Mouse (Mus musculus) liver, embryonic 14.5 days (tissue): Measurements from ENCODE around the gene Nsmce4a. TPM values are rescaled to one million over a fixed set of nuclear protein-coding genes. Genes with fewer than 3 reads are reported as not detected.
"Not testable (repeated sequence)": the region's sequence is repeated elsewhere in the genome, so short reads cannot be mapped to it uniquely, and the experiment has no call there.

Source experiments
- ATAC-seq: fragments of 200-750 bp; cut with Nextera tagmentation; 2 replicates; pipeline ENCODE4 v1.8.0; 2017; ENCODE audit warnings: moderate number of reproducible peaks, mild to moderate bottlenecking, moderate library complexity; ENCODE audit not compliant: insufficient read depth
- DNase-seq, 3 experiments: peaks; one replicate each; pipeline ENCODE4 v3.0.0-alpha.2; 2012 to 2013; ENCODE audit warnings: low read depth in 3 of 3, low spot score in 3 of 3
- H3K27ac ChIP-seq: fragments of 300-500 bp; sonication (generic); 2 replicates; pipeline ENCODE4 v1.5.1; 2014; ENCODE audit warnings: moderate library complexity, mild to moderate bottlenecking, control low read depth, inconsistent platforms
- H3K27me3 ChIP-seq: fragments of 300-500 bp; sonication (generic); 2 replicates; pipeline ENCODE4 v1.6.1; 2014; ENCODE audit warnings: mild to moderate bottlenecking, low read length, moderate library complexity; ENCODE audit not compliant: control insufficient read depth, insufficient read depth
- H3K36me3 ChIP-seq: fragments of 300-500 bp; sonication (generic); replicated peaks from 2 replicates; pipeline ENCODE4 v1.6.1; 2014; ENCODE audit warnings: low read depth; ENCODE audit not compliant: control insufficient read depth, insufficient read depth
- H3K4me1 ChIP-seq, 2 experiments: fragments of 200-500 bp in 1 of 2; fragments of 300-500 bp in 1 of 2; sonication (generic) in 1 of 2; replicated peaks; 2 replicates each; pipeline ENCODE4 v1.6.1; 2012 to 2014; ENCODE audit warnings: antibody characterized with exemption in 1 of 2, inconsistent platforms in 1 of 2, low read length in 1 of 2; ENCODE audit not compliant: control insufficient read depth in 2 of 2, insufficient read depth in 2 of 2
- H3K4me2 ChIP-seq: fragments of 300-500 bp; sonication (generic); 2 replicates; pipeline ENCODE4 v1.6.1; 2014; ENCODE audit warnings: low read depth, mild to moderate bottlenecking, control low read depth, moderate library complexity
- H3K4me3 ChIP-seq, 2 experiments: fragments of 200-500 bp in 1 of 2; fragments of 300-500 bp in 1 of 2; sonication (generic) in 1 of 2; 2 replicates each; pipeline ENCODE4 v1.5.1; 2012 to 2014; ENCODE audit warnings: low read depth in 2 of 2, low read length in 2 of 2, mild to moderate bottlenecking in 2 of 2, control low read depth in 1 of 2, inconsistent platforms in 1 of 2, moderate library complexity in 1 of 2; ENCODE audit not compliant: insufficient read depth in 1 of 2
- H3K9ac ChIP-seq: fragments of 300-500 bp; sonication (generic); replicated peaks from 2 replicates; pipeline ENCODE4 v1.6.1; 2014; ENCODE audit warnings: mild to moderate bottlenecking, control low read depth, moderate library complexity
- H3K9me3 ChIP-seq: fragments of 300-500 bp; sonication (generic); 2 replicates; pipeline ENCODE4 v1.6.1; 2016; ENCODE audit warnings: low read length, mixed read lengths; ENCODE audit not compliant: control insufficient read depth
- CTCF ChIP-seq: IDR thresholded peaks from 2 replicates; pipeline ENCODE4 v1.5.1; 2016; ENCODE audit warnings: antibody characterized with exemption, low read depth, control low read depth
- EP300 ChIP-seq: IDR thresholded peaks from 2 replicates; pipeline ENCODE4 v1.6.1; 2016; ENCODE audit warnings: antibody characterized with exemption, low read depth
- WGBS: fragments of 180-500 bp; shearing (Covaris S2); extraction: QIAGEN DNeasy Blood & Tissue Kit; methylation state at CpG from one replicate; pipeline ENCODE4 v1.1.7; 2014; ENCODE audit not compliant: insufficient replicate concordance; 5-methylcytosine and 5-hydroxymethylcytosine counted together
- polyA plus RNA-seq, 2 experiments: library from polyadenylated mRNA; depleted of rRNA in 1 of 2; stranded (reverse) in 1 of 2; unstranded in 1 of 2; fragments of >200 nt; fragmentation: Nextera tagmentation in 1 of 2; extraction: Ambion mirVana in 1 of 2; gene quantifications; 2 replicates each; pipeline versions ENCODE4 v1.2.1 to v1.2.3; 2012 to 2014

Gene Nsmce4a
- polyA plus RNA-seq, 2 experiments, result 53.2 to 115 TPM

- DNase-seq (no peak), ATAC-seq (no peak)
- Histone ChIP-seq H3K4me2 (no peak overlapping the region), H3K9ac (no peak overlapping the region), H3K27me3 (no peaks in the 10 kb centered on the region), H3K27ac (no peak overlapping the region), H3K9me3 (no peaks in the 10 kb centered on the region), H3K36me3 (no peaks in the 10 kb centered on the region), H3K4me1 (no peaks in the 10 kb centered on the region), H3K4me3 (no peak overlapping the region)
- no peak for TF ChIP-seq CTCF
- TF ChIP-seq EP300, result no peak
- 56% methylated on average over 2 of the region's 2 CpGs for WGBS
Observed at GRCm38 (mm10) chr7:130600546-130600945, 27.6 kb upstream of the Nsmce4a start.

GRCm38 (mm10) chr7:130600074-130600473 is 27.2 kb upstream of the Nsmce4a start:
- H3K4me2 ChIP-seq, result no peak overlapping the region
- TF ChIP-seq CTCF, result no peak
- TF ChIP-seq EP300, result no peak
- H3K4me3 ChIP-seq, result no peak overlapping the region
- ATAC-seq (no peak), DNase-seq (no peak)
- H3K4me1 ChIP-seq, result no peaks in the 10 kb centered on the region
- no peaks in the 10 kb centered on the region for H3K27me3 ChIP-seq
- no peaks in the 10 kb centered on the region for H3K36me3 ChIP-seq
- no peak overlapping the region for H3K9ac ChIP-seq
- 45% methylated on average over 3 of the region's 3 CpGs for WGBS
- no peaks in the 10 kb centered on the region for H3K9me3 ChIP-seq
- H3K27ac ChIP-seq, result no peak overlapping the region

DNA sequence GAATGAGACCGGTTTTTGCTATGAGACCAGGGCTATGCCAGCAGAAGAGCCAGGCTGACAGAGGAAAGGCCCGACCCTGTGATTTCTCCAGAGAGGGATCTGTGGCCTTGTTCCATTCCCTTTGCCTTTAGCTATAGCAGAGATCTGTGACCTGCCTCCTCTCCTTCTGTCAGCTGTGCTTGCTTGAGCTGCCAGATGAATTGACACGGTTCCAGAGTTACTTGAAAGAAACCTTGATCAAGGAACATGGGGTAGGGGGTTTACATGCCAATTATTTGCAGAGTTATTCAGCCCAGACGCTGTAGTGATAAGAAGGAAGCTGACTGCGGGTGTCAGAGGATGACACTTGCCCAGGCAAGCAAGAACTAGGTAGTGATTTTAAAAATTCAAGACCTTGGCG is 24.6 kb upstream of the Nsmce4a start:
- H3K9ac ChIP-seq, result no peak overlapping the region
- no peak for DNase-seq
- no peak overlapping the region for H3K4me2 ChIP-seq
- no peak overlapping the region for H3K4me3 ChIP-seq
- no peaks in the 10 kb centered on the region for H3K36me3 ChIP-seq
- no peak overlapping the region for H3K27ac ChIP-seq
- WGBS, result 47% methylated on average over 6 of the region's 6 CpGs
- H3K27me3 ChIP-seq, result no peaks in the 10 kb centered on the region
- no peaks in the 10 kb centered on the region for H3K9me3 ChIP-seq
- TF ChIP-seq CTCF, result no peak
- no peak for TF ChIP-seq EP300
- H3K4me1 ChIP-seq, result no peaks in the 10 kb centered on the region
- no peak for ATAC-seq

DNA sequence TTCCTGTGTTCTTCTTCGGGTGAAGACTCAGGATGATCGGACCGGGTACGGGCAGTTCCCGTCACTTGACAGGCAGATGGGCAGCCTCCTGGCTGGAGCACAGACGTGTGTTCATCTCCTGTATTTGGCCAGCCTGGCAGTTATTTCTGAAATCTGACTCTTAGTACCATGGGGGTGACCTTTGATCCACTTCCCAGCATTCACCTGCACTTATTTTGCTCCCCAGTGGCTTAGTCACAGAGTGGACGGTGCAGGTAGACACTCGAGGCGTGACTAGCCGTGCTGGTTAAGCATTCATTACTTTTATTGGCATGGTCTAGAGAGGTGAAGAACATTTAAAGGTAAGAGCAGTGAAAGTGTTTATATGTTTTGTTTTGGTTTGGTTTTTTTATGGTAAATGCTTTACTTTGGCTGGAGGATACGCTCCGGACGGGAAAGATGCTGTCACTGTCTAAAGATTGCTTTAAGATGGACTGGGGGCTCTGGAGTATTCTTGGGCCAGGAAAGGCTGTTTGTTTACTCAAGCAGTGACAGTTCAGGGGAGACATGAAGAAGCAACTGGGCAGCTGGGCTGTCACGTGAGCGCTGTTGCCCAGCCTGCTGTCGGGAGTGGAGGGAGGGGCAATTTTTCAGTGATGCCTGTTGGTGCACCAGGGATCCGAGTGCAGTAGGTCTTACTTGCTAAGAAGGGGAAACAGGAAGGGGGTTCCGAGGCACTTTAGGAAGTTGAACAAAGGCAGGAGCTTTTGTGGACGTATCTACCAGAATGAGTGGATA is 23.3 kb upstream of the Nsmce4a start:
- not testable (repeated sequence) for H3K4me3 ChIP-seq, H3K27me3 ChIP-seq, H3K4me2 ChIP-seq, H3K27ac ChIP-seq, H3K9ac ChIP-seq, H3K9me3 ChIP-seq, DNase-seq, H3K4me1 ChIP-seq, H3K36me3 ChIP-seq
- WGBS, result 32% methylated on average over 8 of the region's 19 CpGs
- ATAC-seq, result peak; percentile 17; the same call in 1 of the 2 replicates

GRCm38 (mm10) chr7:130593375-130594239 is 20.7 kb upstream of the Nsmce4a start:
- ATAC-seq, result 0 out of 2 replicates have a peak, but pooled peaks have one; percentile 16
- not testable (repeated sequence) for H3K9me3 ChIP-seq, H3K27ac ChIP-seq, H3K4me1 ChIP-seq, DNase-seq, H3K36me3 ChIP-seq, H3K27me3 ChIP-seq, H3K4me2 ChIP-seq, H3K4me3 ChIP-seq, H3K9ac ChIP-seq
- 68% methylated on average over 6 of the region's 11 CpGs for WGBS

- not testable (repeated sequence) for H3K4me2 ChIP-seq, H3K36me3 ChIP-seq, H3K9ac ChIP-seq, H3K27ac ChIP-seq, DNase-seq, H3K27me3 ChIP-seq, H3K4me3 ChIP-seq, H3K9me3 ChIP-seq, H3K4me1 ChIP-seq
- ATAC-seq, result 0 out of 2 replicates have a peak, but pooled peaks have one; percentile 14
- no CpG with 5 or more reads among the region's 11 CpGs for WGBS
Observed at GRCm38 (mm10) chr7:130592975-130593374, 20.1 kb upstream of the Nsmce4a start.
